Mouse (Mus musculus): ENCODE measurements around the gene Pdss2.

The Pdss2 gene

DNA sequence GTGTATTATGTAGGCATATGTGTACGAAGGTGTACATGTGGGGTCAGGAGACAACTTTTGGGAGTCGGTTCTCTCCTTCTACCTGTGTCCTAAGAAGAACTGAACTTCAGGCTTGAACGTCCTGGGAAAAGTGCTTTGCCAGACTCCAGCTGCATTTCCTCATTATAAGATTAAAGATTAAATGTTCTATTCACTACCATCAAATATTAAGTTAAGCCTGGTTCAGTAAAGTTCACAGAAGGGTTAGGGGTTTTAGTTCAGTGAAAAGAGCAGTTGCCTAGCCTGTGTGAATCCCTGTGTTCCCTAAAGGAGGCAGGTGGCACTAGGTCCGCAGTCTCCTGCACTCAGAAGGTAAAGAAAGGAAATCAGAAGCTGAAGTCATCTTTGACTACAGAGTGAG is 213.0 kb downstream of the Pdss2 start:
- no peak for ATAC-seq (ENCODE audit: low TSS enrichment)

GRCm38 (mm10) chr10:43435757-43436156 is 214.5 kb downstream of the Pdss2 start:
- no peak for ATAC-seq (ENCODE audit: low TSS enrichment)

DNA sequence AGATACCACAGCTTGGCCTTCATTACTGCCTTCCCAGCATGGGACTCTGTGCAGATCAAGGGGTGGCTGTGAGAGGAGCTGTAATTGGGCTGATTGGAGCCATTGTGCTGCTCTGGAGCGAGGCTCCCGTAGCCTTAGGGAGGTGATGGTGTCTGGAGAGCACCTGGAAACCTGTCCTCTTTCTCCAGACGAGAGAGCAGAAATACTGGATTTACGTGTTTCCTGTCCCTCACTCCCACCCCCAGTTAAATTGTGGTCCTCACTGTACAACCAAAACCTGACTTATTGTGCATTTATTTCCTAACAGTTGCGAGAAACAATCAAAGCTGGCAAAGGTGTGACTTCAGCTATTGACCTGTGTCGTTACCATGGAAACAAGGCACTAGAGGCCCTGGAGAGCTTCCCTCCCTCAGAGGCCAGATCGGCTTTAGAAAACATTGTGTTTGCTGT is 218.2 kb downstream of the Pdss2 start:
- ATAC-seq (ENCODE audit: low TSS enrichment) = no peak

- no peak for ATAC-seq (ENCODE audit: low TSS enrichment)
Measured at GRCm38 (mm10) chr10:43440050-43440449, 218.8 kb downstream of the Pdss2 start.

DNA sequence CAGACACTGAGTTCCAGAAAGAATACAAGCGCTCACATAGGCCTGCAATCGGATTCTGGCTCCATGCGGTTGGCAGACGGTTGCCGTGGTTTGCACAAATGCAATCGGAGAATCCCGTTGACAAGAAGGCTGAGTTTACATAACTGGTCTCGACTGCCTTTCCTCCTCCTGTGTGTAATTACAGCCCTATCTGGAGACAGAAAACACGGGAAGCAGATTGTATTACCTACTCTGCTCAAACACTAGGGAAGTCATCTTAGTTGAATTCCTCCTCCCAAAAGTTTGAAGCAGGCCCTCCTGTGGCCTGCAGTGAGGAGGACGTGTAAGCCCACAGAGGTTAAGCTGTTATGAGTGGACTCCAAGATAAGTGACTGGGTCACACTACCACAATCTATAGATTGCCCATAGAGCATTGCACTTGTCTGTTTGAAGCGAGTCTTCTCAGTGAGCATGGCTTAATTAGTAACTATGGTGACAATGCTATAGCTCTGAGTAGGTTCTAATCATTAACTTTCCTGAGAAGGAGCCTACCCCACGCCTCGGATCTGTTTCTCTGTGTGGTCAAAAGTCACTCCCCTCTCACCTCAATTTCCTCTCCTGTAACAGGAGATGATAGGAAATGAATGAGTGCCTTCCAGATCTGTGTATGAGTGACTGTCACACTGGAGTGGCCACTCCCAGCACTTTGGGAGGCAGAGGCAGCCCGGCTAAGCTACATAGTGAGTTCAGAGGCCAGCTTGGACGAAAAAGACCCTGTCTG is 219.9 kb downstream of the Pdss2 start:
- ATAC-seq (ENCODE audit: low TSS enrichment) = peak; percentile 38; the same call in 1 of the 2 replicates

DNA sequence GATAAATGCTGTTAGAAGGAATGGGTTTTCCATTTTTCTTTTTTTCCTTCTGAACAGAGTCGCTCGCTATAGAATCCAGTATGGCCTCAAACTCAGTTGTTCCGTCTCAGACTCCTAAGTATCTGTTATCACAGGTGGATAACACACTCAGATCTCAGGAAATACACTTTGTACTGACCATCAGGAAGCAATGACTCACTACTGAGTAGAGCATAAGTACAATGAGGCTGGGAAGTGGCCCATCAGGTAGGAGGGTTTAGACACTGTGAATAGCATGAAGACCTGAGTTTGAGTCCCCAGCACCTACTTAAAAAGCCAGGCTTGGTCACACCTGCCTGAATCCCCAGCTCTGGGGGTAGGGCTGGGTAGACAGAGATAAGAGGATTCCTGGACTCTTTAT is 227.4 kb downstream of the Pdss2 start:
- ATAC-seq (ENCODE audit: low TSS enrichment) = no peak

- peak; percentile 100 for ATAC-seq (ENCODE audit: low TSS enrichment)
Measured at GRCm38 (mm10) chr10:43451848-43452662, 230.8 kb downstream of the Pdss2 start.

DNA sequence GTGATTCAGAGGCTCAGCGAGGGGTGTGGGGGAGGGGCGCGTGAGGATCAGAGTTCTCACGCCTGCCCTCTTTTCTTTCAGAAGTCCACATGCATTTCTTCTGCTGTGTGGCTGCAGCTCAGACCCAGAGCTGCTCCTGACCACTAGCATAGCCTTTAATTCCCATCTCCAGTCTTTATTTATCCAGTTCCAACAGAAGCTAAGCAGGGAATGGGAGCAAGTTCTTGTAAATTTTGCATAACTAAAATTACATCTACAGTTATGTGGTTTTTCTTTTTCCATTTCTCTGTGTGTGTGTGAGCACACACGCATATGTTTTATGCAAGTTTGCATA is 231.3 kb downstream of the Pdss2 start:
- ATAC-seq (ENCODE audit: low TSS enrichment) = peak; percentile 64; the same call in 1 of the 2 replicates

- ATAC-seq (ENCODE audit: low TSS enrichment) = no peak
Measured at GRCm38 (mm10) chr10:43454219-43454618, 232.9 kb downstream of the Pdss2 start.

DNA sequence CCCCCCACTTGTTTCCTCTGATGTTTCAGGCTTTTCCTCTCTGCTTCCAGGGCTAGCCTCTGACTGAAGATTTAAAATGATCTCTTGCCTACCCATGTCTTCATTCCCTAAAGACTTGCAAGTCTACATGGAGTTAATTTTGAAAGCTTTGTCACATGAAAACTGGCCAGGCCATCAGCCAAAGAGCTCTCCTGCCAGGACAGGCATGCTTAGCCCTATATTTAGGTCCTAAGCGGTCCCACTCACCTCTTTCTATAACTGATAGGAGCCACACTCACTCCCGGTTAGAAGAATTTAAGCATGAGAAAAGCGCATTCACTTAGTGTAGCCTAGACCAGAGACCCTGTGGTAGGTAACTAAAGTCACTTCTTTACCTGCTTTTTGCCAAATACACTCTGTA is 233.4 kb downstream of the Pdss2 start:
- ATAC-seq (ENCODE audit: low TSS enrichment) = no peak

DNA sequence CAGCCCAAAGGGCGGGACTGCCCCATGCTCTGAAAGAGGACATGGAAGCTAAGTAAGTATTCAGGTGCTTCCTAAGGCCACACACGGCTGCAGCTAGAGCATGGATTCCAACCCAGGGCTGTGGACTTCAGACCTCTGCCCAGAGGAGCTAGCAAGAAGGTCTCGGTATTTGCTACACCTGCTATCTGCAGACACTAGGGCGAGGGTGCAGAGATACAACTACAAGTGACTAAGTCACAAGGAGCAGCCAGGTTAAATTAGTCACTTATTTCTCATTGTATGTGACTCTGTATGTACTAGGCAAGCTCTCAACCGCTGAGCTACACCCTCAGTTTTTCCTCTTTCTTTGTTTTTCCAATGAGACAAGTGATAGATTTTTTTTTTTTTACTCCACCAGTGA is 241.5 kb downstream of the Pdss2 start:
- no peak for ATAC-seq (ENCODE audit: low TSS enrichment)

- no peak for ATAC-seq (ENCODE audit: low TSS enrichment)
Measured at GRCm38 (mm10) chr10:43463227-43463626, 241.9 kb downstream of the Pdss2 start.

DNA sequence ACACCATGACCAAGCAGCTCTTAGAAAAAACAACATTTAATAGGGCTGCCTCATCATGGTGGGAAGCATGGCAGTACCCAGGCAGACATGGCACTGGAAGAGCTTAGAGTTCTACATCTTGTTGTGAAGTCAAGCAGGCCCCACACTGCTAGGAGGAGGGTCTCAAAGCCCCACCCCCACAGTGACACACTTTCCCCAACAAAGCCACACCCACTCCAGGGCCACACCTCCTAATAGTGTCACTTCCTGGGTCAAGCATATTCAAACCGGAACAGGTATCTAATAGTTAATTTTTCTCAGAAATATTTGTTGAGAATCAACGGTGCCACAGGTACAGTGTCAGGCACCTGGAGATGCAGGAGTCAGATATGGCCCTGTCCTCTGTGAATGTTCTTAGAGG is 244.9 kb downstream of the Pdss2 start:
- ATAC-seq (ENCODE audit: low TSS enrichment) = no peak

DNA sequence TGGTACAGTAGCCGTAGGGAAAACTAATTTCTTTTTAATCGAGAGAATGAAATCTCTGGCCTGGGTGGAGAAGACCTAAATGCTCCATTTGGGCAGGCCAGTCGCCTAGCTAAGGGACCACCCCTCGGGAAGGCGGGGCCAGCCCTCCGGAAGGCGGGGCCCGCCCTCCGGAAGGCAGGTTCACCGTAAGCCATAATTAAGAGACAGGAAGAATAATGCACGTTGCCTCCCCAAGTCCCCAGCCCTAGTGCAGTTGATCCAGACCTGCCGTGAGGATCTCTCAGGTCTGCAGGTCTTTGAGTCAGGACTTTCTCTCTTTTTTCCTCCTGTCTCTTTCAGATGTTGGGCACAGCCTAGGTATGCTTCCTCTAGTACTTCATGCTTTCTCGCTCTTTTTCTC is 246.4 kb downstream of the Pdss2 start:
- no peak for ATAC-seq (ENCODE audit: low TSS enrichment)

GRCm38 (mm10) chr10:43468293-43468692 is 247.0 kb downstream of the Pdss2 start:
- ATAC-seq (ENCODE audit: low TSS enrichment) = no peak

DNA sequence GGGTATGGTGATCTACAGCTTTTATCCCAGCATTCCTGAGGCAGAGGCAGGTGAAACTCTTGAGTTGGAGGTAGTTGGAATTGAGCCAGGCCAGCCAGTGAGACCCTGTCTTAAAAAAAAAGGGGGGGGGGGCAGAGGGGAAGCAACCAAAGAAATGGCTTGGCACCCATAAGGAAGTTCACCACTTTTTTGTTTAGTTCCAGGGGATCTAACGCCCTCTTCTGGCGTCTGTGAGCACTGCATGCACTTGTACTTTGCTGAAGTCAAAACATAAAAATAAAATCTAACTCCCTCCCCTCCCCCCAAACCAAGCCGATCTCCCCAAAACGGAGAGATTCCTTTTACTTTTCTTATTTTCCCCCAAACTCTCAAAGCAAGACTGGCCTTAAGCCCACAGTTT is 254.1 kb downstream of the Pdss2 start:
- no peak for ATAC-seq (ENCODE audit: low TSS enrichment)

DNA sequence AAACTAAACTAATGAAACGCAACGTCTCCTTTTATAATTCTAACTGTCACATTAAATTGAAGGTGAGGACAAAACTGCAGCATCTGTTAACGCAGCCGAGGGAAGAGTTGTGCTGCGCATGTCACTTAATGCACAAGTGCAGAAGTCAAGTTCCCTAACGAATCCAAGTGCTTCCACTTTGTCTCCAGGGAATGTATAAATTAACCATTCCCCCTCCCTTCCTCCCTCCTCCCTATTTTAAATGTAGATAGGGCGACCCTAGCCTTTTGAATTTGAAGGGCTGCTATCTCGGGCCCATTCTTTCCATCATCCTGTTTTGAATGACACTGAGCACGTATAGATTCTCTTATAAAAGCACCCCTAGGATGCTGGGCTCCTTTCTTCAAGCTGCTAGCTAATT is 256.2 kb downstream of the Pdss2 start:
- no peak for ATAC-seq (ENCODE audit: low TSS enrichment)

DNA sequence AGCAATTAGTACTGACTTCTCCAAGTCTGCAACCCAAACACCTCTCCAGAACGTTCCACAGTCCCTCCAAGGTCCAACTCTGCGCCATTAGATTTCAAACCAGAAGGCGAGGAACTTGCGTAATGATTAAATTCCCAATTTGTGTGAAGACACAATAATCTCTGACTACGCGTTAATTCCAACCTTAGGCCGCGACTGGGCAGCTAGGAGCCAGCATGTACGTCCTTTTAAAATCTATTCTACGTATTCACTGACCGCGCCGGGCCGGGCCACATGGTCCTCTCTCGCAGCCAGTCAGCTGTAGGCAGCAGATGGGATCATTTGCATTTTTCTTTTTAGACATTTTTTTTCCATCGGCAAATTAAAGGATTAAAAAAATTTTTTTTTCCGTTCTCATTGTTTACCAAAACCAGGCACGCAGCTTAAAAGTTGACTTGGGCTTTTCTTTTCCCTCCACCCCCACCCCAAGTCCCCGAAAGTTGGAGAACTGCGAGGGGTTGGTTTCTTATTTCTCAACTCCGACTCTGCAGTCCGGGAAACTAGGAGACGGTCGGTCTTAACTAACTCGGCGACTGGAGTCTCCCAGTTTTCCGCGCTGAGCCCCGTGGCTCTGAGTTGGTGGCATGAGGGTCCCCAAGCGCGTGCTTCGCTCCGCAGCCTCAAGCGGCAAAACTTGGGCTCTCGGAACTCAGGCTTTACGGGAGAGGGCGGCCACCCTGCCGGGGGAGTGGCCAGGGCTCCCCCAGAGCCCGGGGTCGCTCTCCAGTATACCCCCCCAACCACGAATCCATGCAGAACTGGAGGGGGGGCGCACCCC is 256.8 kb downstream of the Pdss2 start:
- peak; percentile 36; the same call in 1 of the 2 replicates for ATAC-seq (ENCODE audit: low TSS enrichment)

- ATAC-seq (ENCODE audit: low TSS enrichment) = peak; percentile 32
Measured at GRCm38 (mm10) chr10:43478751-43479435, 257.6 kb downstream of the Pdss2 start, which contains the start of gene Bend3. Gene Bend3, plus strand, starts transcription at chr10:43478831.

DNA sequence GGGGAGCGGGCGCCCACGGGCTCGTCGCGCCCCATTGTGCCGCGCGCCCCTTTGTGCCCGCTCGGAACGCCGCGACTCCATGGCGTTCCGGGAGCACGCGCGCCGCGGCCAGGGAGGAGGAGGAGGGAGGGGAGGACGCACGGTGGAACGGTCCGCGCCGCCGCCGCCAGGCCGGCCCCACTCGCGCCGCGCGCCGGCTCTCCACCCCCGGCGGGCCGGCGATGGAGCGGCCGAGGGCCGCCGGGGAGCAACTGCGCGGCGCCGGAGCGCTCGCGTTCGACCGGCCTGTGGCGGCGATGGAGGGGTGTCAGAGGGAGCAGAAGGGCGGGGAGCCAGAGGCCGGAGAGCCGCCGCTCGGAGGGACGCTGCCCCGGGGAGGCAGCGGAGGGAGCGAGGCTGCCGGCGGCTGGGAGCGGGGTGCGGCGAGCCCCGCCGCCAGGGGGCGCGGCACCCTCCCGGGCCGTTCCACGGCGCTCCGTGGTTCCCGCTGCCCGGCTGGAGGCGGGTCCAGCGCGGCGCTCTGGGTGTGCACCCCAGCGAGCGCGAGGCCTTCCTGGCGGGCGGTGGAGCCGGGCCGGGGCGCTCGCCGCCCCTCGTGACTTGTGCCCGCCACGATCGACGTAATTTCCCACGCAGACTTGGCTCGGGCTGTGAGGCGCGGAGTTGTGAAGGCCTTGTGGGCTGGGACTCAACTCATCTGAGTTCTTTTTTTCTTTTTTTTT is 258.3 kb downstream of the Pdss2 start:
- ATAC-seq (ENCODE audit: low TSS enrichment) = peak; percentile 78
